Mouse (Mus musculus): ENCODE measurements around the gene Ikzf3. TPM values are rescaled to one million over a fixed set of nuclear protein-coding genes. Genes with fewer than 3 reads are reported as not detected.
A peak's percentile ranks its signal among the peaks of the same experiment; 100 is the strongest.

Ikzf3 gene
- polyA plus RNA-seq, 1 experiment from 2014 or later, result 0.18 TPM

DNA sequence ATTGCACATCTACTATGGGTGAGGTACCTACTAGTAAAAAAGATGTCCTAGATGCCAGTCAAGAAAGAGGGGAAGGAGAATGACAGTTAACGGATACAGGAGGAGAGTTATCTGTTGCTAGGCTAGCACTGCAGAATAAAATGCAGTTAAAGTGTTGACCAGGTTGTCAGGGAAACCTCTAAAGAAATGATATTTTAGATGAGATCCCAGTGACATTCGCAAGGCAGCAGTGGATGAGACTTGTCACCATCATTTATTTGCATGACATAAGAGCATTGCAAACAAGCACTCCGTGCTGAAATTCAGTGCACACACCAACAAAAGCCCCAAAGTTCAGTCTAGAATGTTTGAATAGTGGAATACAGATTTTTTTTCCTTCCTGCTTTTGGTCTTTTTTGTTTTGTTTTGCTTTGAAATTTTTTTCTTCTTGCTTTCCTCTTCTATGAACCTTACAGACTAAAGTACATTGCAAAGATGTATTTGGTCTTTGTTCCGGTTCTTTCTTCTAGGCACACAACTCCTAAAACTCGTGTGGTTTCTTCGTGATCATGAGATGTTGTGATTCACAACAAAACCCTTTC lies 32.4 kb downstream of the Ikzf3 start:
- Histone ChIP-seq H3K9ac (ENCODE audit: low read depth, low read length) (no peak overlapping the region), H3K4me1 (ENCODE audit: control insufficient read depth, insufficient read depth, low read length) (no peaks in the 10 kb centered on the region), H3K9me3 (ENCODE audit: control insufficient read depth, low read length) (no peaks in the 10 kb centered on the region), H3K27ac (replicated peaks; ENCODE audit: low read depth, low read length) (no peak overlapping the region), H3K36me3 (ENCODE audit: control insufficient read depth, insufficient read depth, low read length) (no peaks in the 10 kb centered on the region), H3K4me3 (ENCODE audit: low read depth, low read length) (no peak overlapping the region), H3K27me3 (replicated peaks; ENCODE audit: control insufficient read depth, insufficient read depth, low read length) (no peaks in the 10 kb centered on the region), H3K4me2 (ENCODE audit: low read depth, low read length) (no peak overlapping the region)
- WGBS, result 77% methylated on average over 6 of the region's 6 CpGs
- DNase-seq (ENCODE audit: low spot score) (no peak), ATAC-seq (ENCODE audit: low read depth) (no peak)

DNA sequence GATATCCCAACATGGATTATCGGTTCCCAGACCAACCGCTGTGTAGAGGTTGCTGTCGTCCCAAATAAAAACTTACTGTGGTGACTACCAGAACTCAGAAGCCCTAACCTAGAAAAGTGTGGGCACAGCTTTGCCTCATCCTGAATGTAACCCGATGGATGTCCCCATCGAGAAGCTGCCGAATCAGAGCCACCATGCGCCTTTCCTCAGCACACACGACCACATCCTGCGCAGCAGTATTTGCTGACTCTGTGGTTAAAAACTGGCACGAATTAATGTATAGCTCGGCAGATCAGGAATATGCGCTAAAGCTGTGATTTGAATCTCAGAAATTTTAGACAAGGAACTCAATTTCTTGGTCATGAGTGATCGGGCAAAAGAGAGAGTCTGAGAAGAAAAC lies 33.0 kb downstream of the Ikzf3 start:
- ATAC-seq (ENCODE audit: low read depth) (no peak), DNase-seq (ENCODE audit: low spot score) (no peak)
- no peaks in the 10 kb centered on the region for H3K36me3 ChIP-seq (ENCODE audit: control insufficient read depth, insufficient read depth, low read length)
- WGBS, result 93% methylated on average over 13 of the region's 13 CpGs
- H3K9me3 ChIP-seq (ENCODE audit: control insufficient read depth, low read length), result no peaks in the 10 kb centered on the region
- H3K4me1 ChIP-seq (ENCODE audit: control insufficient read depth, insufficient read depth, low read length), result no peaks in the 10 kb centered on the region
- no peak overlapping the region for H3K4me2 ChIP-seq (ENCODE audit: low read depth, low read length)
- no peak overlapping the region for H3K4me3 ChIP-seq (ENCODE audit: low read depth, low read length)
- no peaks in the 10 kb centered on the region for H3K27me3 ChIP-seq (replicated peaks; ENCODE audit: control insufficient read depth, insufficient read depth, low read length)
- no peak overlapping the region for H3K9ac ChIP-seq (ENCODE audit: low read depth, low read length)
- H3K27ac ChIP-seq (replicated peaks; ENCODE audit: low read depth, low read length), result no peak overlapping the region

DNA sequence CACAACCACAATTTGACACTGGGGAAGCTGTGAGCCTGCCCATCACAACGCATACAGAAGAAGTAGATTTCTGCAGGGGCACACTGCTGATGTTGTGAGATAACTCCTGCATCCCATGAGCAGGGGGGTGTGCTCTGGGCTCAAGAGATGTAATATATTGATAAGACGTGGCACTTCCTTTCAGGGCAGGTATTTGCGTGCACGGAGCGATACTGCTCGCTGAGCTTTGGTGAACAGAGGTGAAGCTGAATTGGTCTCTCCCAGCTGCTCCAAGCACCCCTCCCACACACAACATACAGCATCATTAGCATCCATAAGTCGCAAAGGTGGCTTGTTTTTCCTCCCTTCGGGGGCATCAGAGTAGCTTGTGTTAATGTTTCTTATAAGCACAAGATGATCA lies 35.7 kb downstream of the Ikzf3 start:
- Histone ChIP-seq H3K9ac (ENCODE audit: low read depth, low read length) (no peak overlapping the region), H3K27ac (replicated peaks; ENCODE audit: low read depth, low read length) (no peak overlapping the region), H3K4me1 (ENCODE audit: control insufficient read depth, insufficient read depth, low read length) (no peaks in the 10 kb centered on the region), H3K9me3 (ENCODE audit: control insufficient read depth, low read length) (no peaks in the 10 kb centered on the region), H3K4me3 (ENCODE audit: low read depth, low read length) (no peak overlapping the region), H3K36me3 (ENCODE audit: control insufficient read depth, insufficient read depth, low read length) (no peaks in the 10 kb centered on the region), H3K4me2 (ENCODE audit: low read depth, low read length) (no peak overlapping the region), H3K27me3 (replicated peaks; ENCODE audit: control insufficient read depth, insufficient read depth, low read length) (no peaks in the 10 kb centered on the region)
- ATAC-seq (ENCODE audit: low read depth) (no peak), DNase-seq (ENCODE audit: low spot score) (no peak)
- 80% methylated on average over 8 of the region's 8 CpGs for WGBS

DNA sequence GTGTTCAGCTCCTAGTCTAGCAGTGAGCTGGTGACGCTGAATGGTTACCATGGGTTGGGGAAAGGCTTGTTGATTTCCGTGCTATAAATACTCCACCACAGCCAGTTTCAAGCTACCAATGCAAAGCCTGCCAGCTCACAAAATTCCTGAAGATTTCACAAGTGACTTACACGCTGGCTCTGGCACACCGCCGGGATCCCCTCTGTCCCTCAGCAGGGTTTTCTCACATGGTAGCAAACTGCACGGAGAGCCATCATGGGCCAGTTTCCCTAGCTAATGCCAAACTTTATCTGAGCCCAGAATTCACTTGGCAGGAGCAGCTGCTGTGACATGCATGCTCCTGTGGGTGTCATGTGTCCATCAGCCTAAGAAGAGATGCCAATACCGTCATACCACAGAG lies 36.4 kb downstream of the Ikzf3 start:
- no peaks in the 10 kb centered on the region for H3K27me3 ChIP-seq (replicated peaks; ENCODE audit: control insufficient read depth, insufficient read depth, low read length)
- no peaks in the 10 kb centered on the region for H3K4me1 ChIP-seq (ENCODE audit: control insufficient read depth, insufficient read depth, low read length)
- H3K9me3 ChIP-seq (ENCODE audit: control insufficient read depth, low read length), result no peaks in the 10 kb centered on the region
- H3K36me3 ChIP-seq (ENCODE audit: control insufficient read depth, insufficient read depth, low read length), result no peaks in the 10 kb centered on the region
- WGBS, result 63% methylated on average over 7 of the region's 7 CpGs
- no peak overlapping the region for H3K9ac ChIP-seq (ENCODE audit: low read depth, low read length)
- DNase-seq (ENCODE audit: low spot score) (peak; percentile 30), ATAC-seq (ENCODE audit: low read depth) (no peak)
- H3K4me2 ChIP-seq (ENCODE audit: low read depth, low read length), result no peak overlapping the region
- H3K27ac ChIP-seq (replicated peaks; ENCODE audit: low read depth, low read length), result no peak overlapping the region
- H3K4me3 ChIP-seq (ENCODE audit: low read depth, low read length), result no peak overlapping the region

DNA sequence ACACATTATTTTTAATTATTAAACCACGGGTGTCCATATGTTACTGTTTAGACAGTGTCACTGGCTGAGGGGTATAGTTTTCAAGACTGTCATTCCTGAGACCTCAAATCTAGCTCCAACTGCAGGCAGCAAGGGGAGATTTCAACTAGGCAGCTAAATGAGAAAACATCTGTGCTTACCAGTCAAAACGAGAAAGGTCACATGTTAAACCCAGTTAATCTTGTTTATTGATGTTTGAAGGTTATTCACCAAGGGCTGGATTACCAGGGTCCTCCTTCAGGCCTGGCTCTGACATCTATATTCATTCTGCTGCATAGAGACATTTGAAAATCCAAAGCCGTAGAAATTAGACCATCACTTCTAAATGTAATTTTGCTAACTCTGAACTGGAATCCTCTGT lies 40.9 kb downstream of the Ikzf3 start:
- no peaks in the 10 kb centered on the region for H3K4me1 ChIP-seq (ENCODE audit: control insufficient read depth, insufficient read depth, low read length)
- DNase-seq (ENCODE audit: low spot score) (no peak), ATAC-seq (ENCODE audit: low read depth) (no peak)
- H3K27ac ChIP-seq (replicated peaks; ENCODE audit: low read depth, low read length), result no peak overlapping the region
- H3K9ac ChIP-seq (ENCODE audit: low read depth, low read length), result no peak overlapping the region
- H3K36me3 ChIP-seq (ENCODE audit: control insufficient read depth, insufficient read depth, low read length), result no peaks in the 10 kb centered on the region
- no peaks in the 10 kb centered on the region for H3K9me3 ChIP-seq (ENCODE audit: control insufficient read depth, low read length)
- H3K4me3 ChIP-seq (ENCODE audit: low read depth, low read length), result no peak overlapping the region
- H3K27me3 ChIP-seq (replicated peaks; ENCODE audit: control insufficient read depth, insufficient read depth, low read length), result no peaks in the 10 kb centered on the region
- no peak overlapping the region for H3K4me2 ChIP-seq (ENCODE audit: low read depth, low read length)
- 50% methylated on average over 3 of the region's 3 CpGs for WGBS

GRCm38 (mm10) chr11:98497388-98498288 lies 48.2 kb downstream of the Ikzf3 start:
- Histone ChIP-seq H3K4me1 (ENCODE audit: control insufficient read depth, insufficient read depth, low read length) (peaks cover 4% of the 10 kb centered on the region; the same call in 1 of the 2 replicates), H3K36me3 (ENCODE audit: control insufficient read depth, insufficient read depth, low read length) (no peaks in the 10 kb centered on the region), H3K4me3 (ENCODE audit: low read depth, low read length) (no peak overlapping the region), H3K4me2 (ENCODE audit: low read depth, low read length) (peak overlapping the region; percentile 24), H3K27ac (replicated peaks; ENCODE audit: low read depth, low read length) (no peak overlapping the region), H3K27me3 (replicated peaks; ENCODE audit: control insufficient read depth, insufficient read depth, low read length) (no peaks in the 10 kb centered on the region), H3K9me3 (ENCODE audit: control insufficient read depth, low read length) (no peaks in the 10 kb centered on the region), H3K9ac (ENCODE audit: low read depth, low read length) (no peak overlapping the region)
- WGBS, result 30% methylated on average over 22 of the region's 22 CpGs
- DNase-seq (ENCODE audit: low spot score) (peak; percentile 64), ATAC-seq (ENCODE audit: low read depth) (peak; percentile 62)

DNA sequence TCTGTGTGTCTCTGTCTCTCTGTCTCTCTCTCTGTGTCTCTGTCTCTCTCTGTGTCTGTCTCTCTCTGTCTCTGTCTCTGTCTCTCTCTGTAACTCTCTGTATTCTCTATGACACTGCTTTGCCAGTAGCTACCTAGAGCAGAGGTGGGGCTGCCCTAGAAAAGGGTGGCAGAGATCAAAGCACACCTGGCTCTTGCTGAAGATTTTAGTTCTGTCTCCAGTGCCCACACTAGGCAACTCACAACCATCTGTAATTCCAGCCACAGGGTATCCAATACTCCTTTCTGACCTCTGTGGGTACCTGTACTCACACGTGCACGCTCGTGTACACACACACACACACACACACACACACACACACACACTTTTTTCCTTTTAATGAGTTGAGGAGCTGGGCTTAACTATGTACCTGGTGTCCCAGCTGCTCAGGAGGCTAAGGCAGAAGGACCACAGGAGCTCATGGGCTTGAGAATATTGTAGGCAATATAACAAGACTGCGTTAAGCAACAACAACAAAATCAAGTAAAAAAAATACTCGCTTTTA lies 50.6 kb downstream of the Ikzf3 start:
- no peak overlapping the region for H3K4me2 ChIP-seq (ENCODE audit: low read depth, low read length)
- H3K9ac ChIP-seq (ENCODE audit: low read depth, low read length), result no peak overlapping the region
- DNase-seq (ENCODE audit: low spot score) (no peak), ATAC-seq (ENCODE audit: low read depth) (no peak)
- no peaks in the 10 kb centered on the region for H3K27me3 ChIP-seq (replicated peaks; ENCODE audit: control insufficient read depth, insufficient read depth, low read length)
- H3K9me3 ChIP-seq (ENCODE audit: control insufficient read depth, low read length), result no peaks in the 10 kb centered on the region
- H3K36me3 ChIP-seq (ENCODE audit: control insufficient read depth, insufficient read depth, low read length), result no peaks in the 10 kb centered on the region
- 89% methylated on average over 5 of the region's 5 CpGs for WGBS
- peaks cover 4% of the 10 kb centered on the region; the same call in 1 of the 2 replicates for H3K4me1 ChIP-seq (ENCODE audit: control insufficient read depth, insufficient read depth, low read length)
- H3K27ac ChIP-seq (replicated peaks; ENCODE audit: low read depth, low read length), result no peak overlapping the region
- H3K4me3 ChIP-seq (ENCODE audit: low read depth, low read length), result no peak overlapping the region

GRCm38 (mm10) chr11:98493394-98493793 lies 52.4 kb downstream of the Ikzf3 start:
- Histone ChIP-seq H3K4me1 (ENCODE audit: control insufficient read depth, insufficient read depth, low read length) (peaks cover 4% of the 10 kb centered on the region; the same call in 1 of the 2 replicates), H3K9ac (ENCODE audit: low read depth, low read length) (no peak overlapping the region), H3K4me2 (ENCODE audit: low read depth, low read length) (no peak overlapping the region), H3K27me3 (replicated peaks; ENCODE audit: control insufficient read depth, insufficient read depth, low read length) (no peaks in the 10 kb centered on the region; the same call in 1 of the 2 replicates), H3K9me3 (ENCODE audit: control insufficient read depth, low read length) (no peaks in the 10 kb centered on the region), H3K4me3 (ENCODE audit: low read depth, low read length) (no peak overlapping the region), H3K27ac (replicated peaks; ENCODE audit: low read depth, low read length) (no peak overlapping the region), H3K36me3 (ENCODE audit: control insufficient read depth, insufficient read depth, low read length) (no peaks in the 10 kb centered on the region)
- DNase-seq (ENCODE audit: low spot score) (no peak), ATAC-seq (ENCODE audit: low read depth) (no peak)
- WGBS, result 60% methylated on average over 9 of the region's 9 CpGs

All from embryonic facial prominence, embryonic 14.5 days (tissue).